Mouse (Mus musculus) 3134 (cell line): Measurements from ENCODE around the gene Rtn1.

ENCODE experiments used
- DNase-seq: peaks from one replicate; pipeline ENCODE4 v3.0.0-alpha.2; 2011; ENCODE audit warnings: low spot score; ENCODE audit not compliant: insufficient read length; ENCODE audit errors: extremely low read depth

The Rtn1 gene

DNA sequence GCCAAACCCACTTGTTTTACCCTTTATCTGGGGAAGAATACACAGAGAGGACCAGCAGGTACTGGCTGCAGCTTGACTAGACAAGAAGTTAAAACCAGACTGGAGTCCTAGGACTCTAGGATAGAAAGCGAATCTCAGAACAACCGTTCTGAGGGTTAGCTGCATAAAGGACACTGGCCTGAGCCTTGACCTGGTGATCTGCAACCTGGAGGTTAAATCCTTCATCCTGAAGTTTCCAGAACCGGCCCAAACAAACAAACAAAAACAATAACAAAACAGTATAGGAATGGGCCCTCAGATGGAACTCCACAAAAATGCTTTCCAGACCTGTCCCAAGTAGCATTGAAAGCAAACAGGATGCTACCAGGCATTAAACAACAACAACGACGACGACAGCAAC, at the start of gene Rtn1:
Gene Rtn1 (minus strand): TSS at position 101 of the 400 bp plus-strand sequence.
- no peak for DNase-seq

DNA sequence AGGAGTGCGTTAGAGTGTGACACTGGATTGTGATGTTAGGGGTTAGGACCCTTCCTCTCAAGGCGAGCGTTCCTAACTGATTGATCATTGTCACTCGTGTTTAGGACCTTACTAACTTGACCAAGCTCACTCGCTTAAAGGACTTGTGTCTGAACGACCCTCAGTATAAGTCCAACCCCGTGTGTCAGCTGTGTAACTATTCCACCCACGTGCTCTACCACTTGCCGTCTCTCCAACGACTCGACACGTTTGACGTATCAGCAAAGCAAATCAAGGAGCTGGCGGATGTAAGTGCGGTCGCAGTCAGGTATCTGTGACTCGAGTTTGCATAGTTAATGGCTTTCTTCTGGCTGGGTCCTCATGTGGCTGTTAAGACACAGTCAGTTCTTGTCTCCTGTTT, 45.1 kb upstream of the Rtn1 start:
- no peak for DNase-seq

GRCm38 (mm10) chr12:72441839-72442576, 33.2 kb upstream of the Rtn1 start, which contains the start of gene Lrrc9:
Gene Lrrc9, plus strand, starts transcription at chr12:72441866.
- no peak for DNase-seq

- DNase-seq = no peak
These were observed 30.2 kb upstream of the Rtn1 start for GRCm38 (mm10) chr12:72438961-72439480.

GRCm38 (mm10) chr12:72437676-72438341, 29.0 kb upstream of the Rtn1 start:
- no peak for DNase-seq

DNA sequence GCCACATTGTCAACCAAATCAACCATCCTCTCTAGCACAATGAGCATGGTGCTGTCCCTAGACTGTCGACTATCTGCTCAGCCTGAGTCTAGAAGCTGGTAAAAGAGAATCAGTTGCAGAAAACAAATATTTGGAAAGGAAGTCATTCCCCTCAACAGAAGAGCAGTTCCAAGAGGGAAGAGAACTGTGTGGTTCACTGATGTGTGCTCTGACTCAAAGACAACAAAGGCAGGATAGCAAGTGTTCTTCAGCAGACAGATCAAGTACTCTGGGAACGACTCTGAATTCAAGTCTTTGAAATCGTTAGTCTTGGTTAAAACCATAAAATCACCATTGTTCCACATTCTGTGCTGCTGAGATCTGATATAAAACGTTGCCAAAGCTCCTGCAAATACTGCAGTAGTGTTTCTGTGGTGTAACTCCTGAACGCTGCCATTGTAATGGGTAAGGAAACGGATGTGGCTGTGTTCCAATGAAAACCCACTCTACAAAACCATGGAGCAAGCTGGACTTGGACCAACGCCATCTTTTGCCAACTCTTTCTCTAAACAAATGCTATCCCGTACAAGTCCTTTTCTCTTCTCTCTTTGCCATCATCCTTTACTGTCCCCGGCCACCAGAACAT, 24.5 kb upstream of the Rtn1 start:
- DNase-seq = no peak

- no peak for DNase-seq
These were observed 23.4 kb upstream of the Rtn1 start for GRCm38 (mm10) chr12:72432209-72432608.

GRCm38 (mm10) chr12:72427722-72428126, 18.9 kb upstream of the Rtn1 start:
- DNase-seq = no peak

DNA sequence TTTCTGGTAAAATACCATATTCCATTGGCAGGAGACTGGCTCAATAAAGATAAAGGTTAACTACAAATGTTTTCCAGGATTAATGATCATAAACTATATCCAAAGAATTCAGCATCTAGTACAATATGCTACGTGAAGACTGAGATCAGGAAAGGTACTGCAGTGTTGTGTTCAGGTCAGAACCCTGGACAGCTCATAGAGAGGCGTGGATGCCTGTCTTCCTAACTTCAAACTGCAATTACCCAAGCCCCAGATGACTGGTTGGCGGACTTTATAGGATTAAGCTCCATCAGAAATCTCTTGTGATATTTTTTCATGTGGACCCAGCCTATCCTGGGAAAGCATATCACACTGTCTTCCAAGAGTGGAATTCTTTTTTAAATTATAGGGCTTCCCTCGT, 13.8 kb upstream of the Rtn1 start:
- DNase-seq = no peak

DNA sequence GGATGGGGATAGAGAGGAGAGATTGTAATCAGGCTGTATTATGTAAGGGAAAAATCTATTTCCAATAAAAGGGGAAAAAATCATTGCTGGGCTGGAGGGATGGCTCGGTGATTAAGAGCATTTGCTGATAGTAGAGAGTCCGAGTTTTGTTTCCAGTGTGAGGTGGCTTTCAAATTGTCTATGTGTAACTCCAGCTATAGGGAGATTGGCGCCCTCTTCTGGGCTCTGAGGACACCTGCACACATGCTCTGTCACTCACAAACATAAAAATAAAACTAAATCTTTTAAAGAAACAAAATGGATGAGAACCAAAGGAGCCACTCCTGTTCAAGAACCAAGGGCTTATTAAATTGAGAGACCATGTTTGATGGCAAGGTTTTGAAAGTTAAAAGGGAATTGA, 8.9 kb upstream of the Rtn1 start:
- DNase-seq = no peak

DNA sequence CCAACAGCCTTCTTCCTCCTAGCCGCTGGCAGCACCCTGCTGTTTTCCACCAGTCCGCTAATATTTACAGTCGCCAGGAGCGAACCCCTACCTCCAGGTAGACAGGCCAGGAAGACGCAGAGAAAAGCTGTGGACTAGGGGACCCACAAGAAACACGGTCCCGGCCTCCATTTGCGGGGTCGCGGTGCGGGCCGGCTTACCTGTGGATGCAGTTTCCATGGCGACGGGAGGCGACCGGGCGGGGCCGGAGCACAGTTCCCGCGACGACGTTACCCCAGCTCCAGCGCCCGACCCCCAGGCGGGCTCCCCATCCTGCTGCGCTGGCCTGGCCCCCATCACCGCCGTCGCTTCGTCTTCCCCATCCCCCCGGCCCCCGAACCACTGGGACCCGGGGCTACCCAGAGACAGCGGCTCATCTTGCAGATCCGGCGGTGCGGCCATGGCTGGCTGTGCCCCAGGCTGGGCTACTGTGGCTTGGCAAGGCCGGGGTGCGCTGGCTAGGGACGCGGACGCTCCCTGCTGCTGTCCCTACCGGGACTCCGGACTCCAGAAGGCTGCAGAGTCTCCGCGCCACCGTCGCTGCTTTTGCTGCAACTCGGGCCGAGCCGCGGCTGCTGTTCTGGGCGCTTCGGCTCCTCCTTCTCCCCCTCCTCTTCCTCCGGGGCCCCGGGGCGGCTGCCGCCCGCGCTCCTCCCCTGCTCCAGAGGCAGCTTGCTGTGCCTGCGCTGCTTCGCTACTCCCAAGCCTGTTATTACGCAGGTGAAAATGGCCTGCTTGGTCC, 553 bp downstream of the Rtn1 start:
- no peak for DNase-seq

GRCm38 (mm10) chr12:72407721-72408110, 1.1 kb downstream of the Rtn1 start:
- DNase-seq = no peak

DNA sequence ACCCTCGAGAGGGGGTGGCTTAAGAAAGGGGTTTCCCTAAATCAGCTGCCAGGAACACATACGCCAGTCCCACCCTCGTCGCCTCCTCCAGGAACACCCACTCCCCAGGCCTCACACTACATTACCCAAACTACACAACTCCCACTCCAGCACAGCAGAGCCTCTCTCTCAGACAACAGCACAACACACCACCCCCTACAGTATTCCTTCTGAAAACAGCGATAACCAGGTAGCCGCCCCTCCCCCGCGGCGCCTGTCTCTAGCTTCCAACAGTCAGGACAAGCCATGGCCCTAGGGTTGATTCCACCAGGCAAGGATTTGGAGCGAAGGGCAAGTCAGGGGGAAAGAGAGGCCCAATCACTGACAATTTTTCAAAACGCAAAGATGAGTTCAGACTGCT, 1.7 kb downstream of the Rtn1 start:
- no peak for DNase-seq

DNA sequence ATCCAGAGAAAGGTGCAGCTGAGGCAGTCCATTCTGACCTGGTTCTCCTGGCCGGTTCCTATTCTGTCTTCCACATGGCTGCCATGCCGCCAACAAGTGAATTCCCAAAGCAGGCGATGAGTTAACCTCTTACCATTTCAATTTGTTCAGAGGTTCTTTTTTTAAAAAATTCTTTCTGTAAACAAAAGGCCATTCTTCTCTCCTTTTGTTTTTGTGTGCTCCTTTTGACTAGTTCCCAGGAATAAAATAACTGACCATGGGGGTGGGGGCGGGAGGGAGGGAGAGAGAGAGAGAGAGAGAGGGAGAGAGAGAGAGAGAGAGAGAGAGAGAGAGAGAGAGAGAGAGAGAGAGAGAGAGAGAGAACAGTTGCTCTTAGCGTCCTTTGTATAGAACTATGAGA, 3.8 kb downstream of the Rtn1 start:
- no peak for DNase-seq

DNA sequence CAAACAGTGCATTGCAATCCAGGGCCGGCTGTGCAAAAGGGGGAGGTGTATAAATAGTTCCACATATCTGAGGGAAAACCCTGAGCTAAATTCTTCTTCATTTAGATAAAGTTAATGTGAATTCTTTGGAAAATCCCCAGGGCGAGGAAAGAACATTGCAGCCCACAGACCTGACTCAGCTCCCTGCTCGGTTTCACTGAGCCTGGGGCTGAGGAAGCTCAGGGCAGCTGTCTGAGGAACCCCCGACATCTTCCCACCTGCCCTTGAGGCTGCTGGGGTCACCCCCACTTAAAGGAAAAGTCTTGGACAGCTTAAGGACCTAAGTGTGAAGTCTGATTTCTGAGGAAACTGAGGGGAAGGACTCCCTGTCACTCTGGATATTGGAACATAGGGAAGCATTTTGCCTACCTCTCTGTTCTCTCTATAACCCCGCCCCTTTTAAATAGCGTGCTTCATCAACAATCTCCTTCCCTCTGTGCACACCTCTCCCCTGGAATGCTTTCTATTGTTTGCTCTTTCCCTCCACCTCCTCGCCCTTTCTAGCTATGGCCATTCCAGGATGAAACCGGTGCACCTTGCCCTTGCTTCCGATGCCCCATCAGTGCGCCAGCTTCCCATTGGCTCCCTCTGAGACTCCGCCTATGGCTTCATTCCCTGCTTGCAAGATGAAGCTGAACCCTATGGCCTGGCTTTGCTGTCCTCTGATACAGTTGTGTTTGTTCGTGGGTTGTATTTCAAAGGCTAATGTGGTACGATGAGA, 15.6 kb downstream of the Rtn1 start:
- DNase-seq = no peak

GRCm38 (mm10) chr12:72390346-72390745, 18.5 kb downstream of the Rtn1 start:
- no peak for DNase-seq

DNA sequence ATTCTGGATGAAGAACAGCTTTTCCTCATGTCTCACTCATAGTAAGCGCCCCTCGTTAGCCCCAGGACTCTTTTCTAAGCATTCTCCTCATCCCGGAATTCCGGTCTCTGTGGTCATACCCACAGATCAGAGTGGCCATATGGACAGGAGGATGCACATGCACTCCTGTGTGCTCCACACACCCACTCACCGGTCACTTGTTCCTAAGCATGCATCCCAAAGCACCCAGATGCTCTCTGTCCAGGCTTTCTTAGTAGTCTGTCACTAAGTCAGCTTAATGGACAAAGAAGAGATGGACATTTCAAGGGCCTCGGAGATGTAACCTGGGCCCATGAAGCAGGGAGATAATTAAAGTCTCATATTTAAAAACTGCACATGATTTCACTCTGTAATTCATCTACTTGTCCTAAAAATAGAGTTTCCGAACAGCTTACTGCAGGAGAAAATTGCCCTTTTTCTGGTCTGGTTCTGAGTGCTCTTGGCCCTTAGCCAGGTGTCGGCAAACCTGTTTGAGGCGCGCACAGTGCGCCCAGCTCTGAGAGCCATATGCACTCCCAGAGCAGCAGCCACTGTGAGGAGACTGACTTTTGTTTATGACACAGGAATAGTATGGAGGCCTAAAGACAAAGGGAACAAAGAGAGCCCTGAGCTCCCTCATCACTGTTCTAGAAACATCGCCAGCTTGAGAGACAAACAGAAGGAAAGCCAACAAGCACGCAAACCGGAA, 19.3 kb downstream of the Rtn1 start:
- no peak for DNase-seq

DNA sequence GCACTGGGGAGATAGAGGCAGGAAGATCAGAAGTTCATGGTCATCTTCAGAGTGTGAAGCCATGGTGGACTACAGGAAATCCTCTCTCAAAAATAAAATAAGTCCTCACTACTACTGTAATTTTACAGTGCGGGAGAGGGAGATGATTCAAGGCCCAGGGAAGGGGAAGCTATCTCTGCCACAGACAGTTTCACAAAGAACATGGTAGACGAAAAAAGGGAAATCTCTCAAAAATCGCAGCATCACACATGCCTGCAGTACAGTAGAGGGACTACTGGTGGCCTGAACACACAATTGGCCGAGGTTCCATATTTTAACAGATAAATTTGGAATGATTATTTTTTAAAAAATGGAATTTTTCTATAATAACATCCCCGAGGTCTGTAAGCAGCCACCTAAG, 20.0 kb downstream of the Rtn1 start:
- no peak for DNase-seq

GRCm38 (mm10) chr12:72388135-72388534, 20.7 kb downstream of the Rtn1 start:
- DNase-seq = no peak

DNA sequence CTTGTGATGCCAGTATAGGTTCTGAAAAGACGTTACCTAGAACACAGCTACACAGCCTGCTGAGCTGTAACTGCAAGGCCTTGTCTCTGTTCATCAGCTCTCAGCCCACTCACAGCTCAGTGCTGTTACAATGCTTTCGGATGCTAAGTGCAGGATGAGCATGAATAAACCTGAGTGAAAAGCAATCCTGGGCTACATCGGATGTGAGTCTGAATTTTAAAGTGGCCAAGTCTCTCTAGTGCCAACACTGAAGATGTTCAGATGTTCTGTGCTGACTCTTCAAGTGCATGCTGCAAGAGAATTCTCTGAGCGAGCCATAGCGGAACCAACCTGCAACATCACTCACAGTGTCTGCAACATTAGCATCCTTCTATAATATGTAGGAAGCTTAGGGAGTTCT, 32.5 kb downstream of the Rtn1 start:
- no peak for DNase-seq
